Comparison of ENCODE assay signal across 8 mouse cellular contexts in genomic region chr8:83660995-83661680, GRCm38 (mm10). TPM values are rescaled to one million over a fixed set of nuclear protein-coding genes. Genes with fewer than 3 reads are reported as not detected.
DNase-seq lines count a peak whose midpoint lies in the region; ATAC-seq lines count a peak whose summit lies in the region.

No protein-coding gene starts in this region.

- peaks cover 25% of the 10 kb centered on the region for H3K36me3 ChIP-seq in heart, embryonic 14.5 days (ENCODE audit: control insufficient read depth, insufficient read depth, low read length)
- H3K36me3 ChIP-seq in midbrain, embryonic 16.5 days (ENCODE audit: control insufficient read depth, insufficient read depth, low read length), result no peaks in the 10 kb centered on the region; the same call in 1 of the 2 replicates

- H3K9me3 ChIP-seq in heart, embryonic 14.5 days (ENCODE audit: control insufficient read depth, low read length), result no peaks in the 10 kb centered on the region
- no peaks in the 10 kb centered on the region for H3K9me3 ChIP-seq in midbrain, embryonic 16.5 days (replicated peaks; ENCODE audit: control insufficient read depth, low read length, poor library complexity, severe bottlenecking)

- DNase-seq in retina, postnatal 1 day, result peak; percentile 53
- DNase-seq in retina, embryonic 14.5 days (ENCODE audit: low spot score), result no peak
- DNase-seq in kidney, postnatal 4 days, result peak; percentile 61 to 73
- DNase-seq in adrenal gland, postnatal 25 days, result no peak
- DNase-seq in spleen, postnatal 10 days (ENCODE audit: low spot score in 2 of 2), result no peak

- 0 out of 4 replicates have a peak overlapping the region, but pooled peaks of 1 of the 2 experiments have one; percentile 6 for H3K27ac ChIP-seq in heart, embryonic 14.5 days (replicated peaks in 1 of 2; ENCODE audit: control insufficient read depth in 1 of 2, insufficient read depth in 1 of 2, low read depth in 2 of 2, low read length in 2 of 2)
- no peak overlapping the region for H3K27ac ChIP-seq in midbrain, embryonic 16.5 days (ENCODE audit: low read length)

- H3K4me1 ChIP-seq in heart, embryonic 14.5 days (ENCODE audit: control insufficient read depth in 2 of 2, insufficient read depth in 2 of 2, low read length in 2 of 2), result peaks cover 23 to 40% of the 10 kb centered on the region in 2 experiments
- H3K4me1 ChIP-seq in midbrain, embryonic 16.5 days (ENCODE audit: control insufficient read depth, insufficient read depth, low read length), result peaks cover 4% of the 10 kb centered on the region; the same call in 1 of the 2 replicates

- WGBS in heart, embryonic 14.5 days, result 18% methylated on average over 22 of the region's 22 CpGs
- WGBS in midbrain, embryonic 16.5 days, result 26% methylated on average over 22 of the region's 22 CpGs

- peak overlapping the region; percentile 8 to 10; a peak in 1 of 4 replicates for H3K4me3 ChIP-seq in heart, embryonic 14.5 days (ENCODE audit: control insufficient read depth in 1 of 2, insufficient read depth in 1 of 2, low read depth in 1 of 2, low read length in 2 of 2)
- no peak overlapping the region for H3K4me3 ChIP-seq in midbrain, embryonic 16.5 days (ENCODE audit: low read depth, low read length)

- H3K9ac ChIP-seq in heart, embryonic 14.5 days (ENCODE audit: low read length), result peak overlapping the region; percentile 49
- H3K9ac ChIP-seq in midbrain, embryonic 16.5 days (ENCODE audit: low read depth, low read length), result no peak overlapping the region; the same call in 1 of the 2 replicates

- no peak for ATAC-seq in heart, embryonic 14.5 days (ENCODE audit: insufficient number of reproducible peaks, insufficient read depth, low FRiP score, low read depth)
- 0 out of 2 replicates have a peak, but pooled peaks have one; percentile 2 for ATAC-seq in midbrain, embryonic 16.5 days
- no peak for ATAC-seq in megakaryocyte-erythroid progenitor cell, adult 5-6 weeks (replicated peaks; ENCODE audit: low FRiP score, low TSS enrichment, poor library complexity, severe bottlenecking)

- no peaks in the 10 kb centered on the region for H3K27me3 ChIP-seq in heart, embryonic 14.5 days (ENCODE audit: control insufficient read depth, insufficient read depth, low read length)
- no peaks in the 10 kb centered on the region for H3K27me3 ChIP-seq in midbrain, embryonic 16.5 days (ENCODE audit: control insufficient read depth, insufficient read depth, low read depth, low read length)

- H3K4me2 ChIP-seq in heart, embryonic 14.5 days (ENCODE audit: low read length), result peak overlapping the region; percentile 50
- H3K4me2 ChIP-seq in midbrain, embryonic 16.5 days (ENCODE audit: low read length), result 0 out of 2 replicates have a peak overlapping the region, but pooled peaks have one; percentile 11

RNA-seq across cellular contexts. Expression of gene Ptger1, which starts 5.3 kb away (rescaled TPM):
- 0.42 and 0.58 TPM in 2 replicates for polyA plus RNA-seq in heart, embryonic 14.5 days (2014; fragmentation: Nextera tagmentation; extraction: Ambion mirVana)
- polyA plus RNA-seq in midbrain, embryonic 16.5 days (2015; fragmentation: Nextera tagmentation; extraction: Ambion mirVana), result 0.97 and 1.1 TPM in 2 replicates
- not detected in 2 replicates for total RNA-seq in megakaryocyte-erythroid progenitor cell, adult 5-6 weeks (2014; fragmentation: Nextera tagmentation)
- 0.65 and 1.1 TPM in 2 replicates for total RNA-seq in megakaryocyte-erythroid progenitor cell, adult 5-6 weeks (2017)
- 0.86 and 2.5 TPM in 2 replicates for total RNA-seq in adrenal gland, postnatal 25 days (2021)

RNA-seq across cellular contexts. Expression of gene Gipc1, which starts 8.7 kb away (rescaled TPM):
- 133 and 139 TPM in 2 replicates for polyA plus RNA-seq in heart, embryonic 14.5 days (2014; fragmentation: Nextera tagmentation; extraction: Ambion mirVana)
- 126 and 132 TPM in 2 replicates for polyA plus RNA-seq in midbrain, embryonic 16.5 days (2015; fragmentation: Nextera tagmentation; extraction: Ambion mirVana)
- 15.6 and 31.4 TPM in 2 replicates for total RNA-seq in megakaryocyte-erythroid progenitor cell, adult 5-6 weeks (2014; fragmentation: Nextera tagmentation)
- total RNA-seq in megakaryocyte-erythroid progenitor cell, adult 5-6 weeks (2017), result 6.5 and 6.9 TPM in 2 replicates
- 42.3 and 48.8 TPM in 2 replicates for total RNA-seq in adrenal gland, postnatal 25 days (2021)

RNA-seq across cellular contexts. Expression of gene Pkn1, which starts 37.8 kb away (rescaled TPM):
- 19.5 and 22.7 TPM in 2 replicates for polyA plus RNA-seq in heart, embryonic 14.5 days (2014; fragmentation: Nextera tagmentation; extraction: Ambion mirVana)
- polyA plus RNA-seq in midbrain, embryonic 16.5 days (2015; fragmentation: Nextera tagmentation; extraction: Ambion mirVana), result 27.4 and 28.7 TPM in 2 replicates
- 36.3 and 83.2 TPM in 2 replicates for total RNA-seq in megakaryocyte-erythroid progenitor cell, adult 5-6 weeks (2014; fragmentation: Nextera tagmentation)
- total RNA-seq in megakaryocyte-erythroid progenitor cell, adult 5-6 weeks (2017), result 21.9 and 33.0 TPM in 2 replicates
- total RNA-seq in adrenal gland, postnatal 25 days (2021), result 120 and 146 TPM in 2 replicates

RNA-seq across cellular contexts. Expression of gene Dnajb1, which starts 53.1 kb away (rescaled TPM):
- polyA plus RNA-seq in heart, embryonic 14.5 days (2014; fragmentation: Nextera tagmentation; extraction: Ambion mirVana), result 37.0 and 38.2 TPM in 2 replicates
- polyA plus RNA-seq in midbrain, embryonic 16.5 days (2015; fragmentation: Nextera tagmentation; extraction: Ambion mirVana), result 60.2 and 60.8 TPM in 2 replicates
- 49.7 and 52.6 TPM in 2 replicates for total RNA-seq in megakaryocyte-erythroid progenitor cell, adult 5-6 weeks (2014; fragmentation: Nextera tagmentation)
- total RNA-seq in megakaryocyte-erythroid progenitor cell, adult 5-6 weeks (2017), result 50.2 and 63.1 TPM in 2 replicates
- total RNA-seq in adrenal gland, postnatal 25 days (2021), result 27.7 and 28.0 TPM in 2 replicates

RNA-seq across cellular contexts. Expression of gene Tecr, which starts 53.4 kb away (rescaled TPM):
- 461 and 507 TPM in 2 replicates for polyA plus RNA-seq in heart, embryonic 14.5 days (2014; fragmentation: Nextera tagmentation; extraction: Ambion mirVana)
- polyA plus RNA-seq in midbrain, embryonic 16.5 days (2015; fragmentation: Nextera tagmentation; extraction: Ambion mirVana), result 1,093 and 1,247 TPM in 2 replicates
- 304 and 466 TPM in 2 replicates for total RNA-seq in megakaryocyte-erythroid progenitor cell, adult 5-6 weeks (2014; fragmentation: Nextera tagmentation)
- total RNA-seq in megakaryocyte-erythroid progenitor cell, adult 5-6 weeks (2017), result 230 and 318 TPM in 2 replicates
- 582 and 661 TPM in 2 replicates for total RNA-seq in adrenal gland, postnatal 25 days (2021)

Comparison
In these comparisons a context has a peak if more than half of its experiments do, and no peak if none do; other contexts are left out.
1. DNase-seq: peak in retina, postnatal 1 day (single experiment) and kidney, postnatal 4 days (2 of 2); none in retina, embryonic 14.5 days (single experiment), adrenal gland, postnatal 25 days (single experiment) and spleen, postnatal 10 days (0 of 2).